Mouse (Mus musculus) urinary bladder, postnatal 14 days (tissue): ENCODE measurements around the gene Pwwp2b.

Experiments used
- DNase-seq: peaks from one replicate; pipeline ENCODE4 v3.0.0; 2021; ENCODE audit warnings: low spot score

Gene Pwwp2b

GRCm38 (mm10) chr7:139224725-139225124 lies 23.6 kb upstream of the Pwwp2b start:
- no peak for DNase-seq

GRCm38 (mm10) chr7:139226416-139226815 lies 21.9 kb upstream of the Pwwp2b start:
- DNase-seq = no peak

GRCm38 (mm10) chr7:139228447-139229171 lies 19.7 kb upstream of the Pwwp2b start:
- no peak for DNase-seq

GRCm38 (mm10) chr7:139229837-139230236 lies 18.4 kb upstream of the Pwwp2b start:
- DNase-seq = no peak

- DNase-seq = no peak
Observed at GRCm38 (mm10) chr7:139230241-139230640, 18.0 kb upstream of the Pwwp2b start.

GRCm38 (mm10) chr7:139233714-139234113 lies 14.6 kb upstream of the Pwwp2b start:
- peak; percentile 90 for DNase-seq

GRCm38 (mm10) chr7:139234426-139235188 lies 13.7 kb upstream of the Pwwp2b start:
- DNase-seq = peak; percentile 59

- no peak for DNase-seq
Observed at GRCm38 (mm10) chr7:139235651-139236358, 12.5 kb upstream of the Pwwp2b start.

- DNase-seq = no peak
Observed at GRCm38 (mm10) chr7:139239432-139239831, 8.8 kb upstream of the Pwwp2b start.

- DNase-seq = peak; percentile 65
Observed at GRCm38 (mm10) chr7:139246086-139246485, 2.2 kb upstream of the Pwwp2b start.

GRCm38 (mm10) chr7:139246931-139247880 lies 1.1 kb upstream of the Pwwp2b start:
- peak; percentile 49 for DNase-seq

GRCm38 (mm10) chr7:139248615-139249405 lies 528 bp downstream of the Pwwp2b start:
- DNase-seq = no peak

GRCm38 (mm10) chr7:139249406-139250210 lies 1.3 kb downstream of the Pwwp2b start:
- DNase-seq = no peak

- DNase-seq = peak; percentile 73
Observed at GRCm38 (mm10) chr7:139251881-139252301, 3.6 kb downstream of the Pwwp2b start.

- DNase-seq = no peak
Observed at GRCm38 (mm10) chr7:139252566-139252965, 4.3 kb downstream of the Pwwp2b start.

- peak; percentile 57 for DNase-seq
Observed at GRCm38 (mm10) chr7:139252986-139253385, 4.7 kb downstream of the Pwwp2b start.

- no peak for DNase-seq
Observed at GRCm38 (mm10) chr7:139253462-139253861, 5.2 kb downstream of the Pwwp2b start.

GRCm38 (mm10) chr7:139254626-139255025 lies 6.3 kb downstream of the Pwwp2b start:
- DNase-seq = no peak

GRCm38 (mm10) chr7:139257752-139258542 lies 9.7 kb downstream of the Pwwp2b start:
- DNase-seq = peak; percentile 90
